Mouse (Mus musculus): ENCODE measurements around the gene Als2. TPM values are rescaled to one million over a fixed set of nuclear protein-coding genes. Genes with fewer than 3 reads are reported as not detected.

Gene Als2
- total and polyA plus RNA-seq, 2 experiments from 2014 or later, result 2.9 to 20.2 TPM

GRCm38 (mm10) chr1:59170290-59170689 lies 66.7 kb downstream of the Als2 start:
- TF ChIP-seq CTCF (IDR thresholded peaks at IDR 0.05; ENCODE audit: low read depth), result 0 out of 2 replicates have a peak, but pooled peaks have one; percentile 13
- TF ChIP-seq EP300 (IDR thresholded peaks at IDR 0.05; ENCODE audit: low read depth), result no peak
- DNase-seq (ENCODE audit: low spot score) (no peak), ATAC-seq (ENCODE audit: insufficient read depth, low read depth) (no peak)
- 74% methylated on average over 8 of the region's 8 CpGs for WGBS
- no peak overlapping the region for H3K27ac ChIP-seq (ENCODE audit: low read depth)
- H3K36me3 ChIP-seq (replicated peaks; ENCODE audit: control insufficient read depth, insufficient read depth, low read length), result peaks cover 44% of the 10 kb centered on the region
- H3K27me3 ChIP-seq (ENCODE audit: control insufficient read depth, insufficient read depth, low read length), result no peaks in the 10 kb centered on the region
- H3K9me3 ChIP-seq (replicated peaks; ENCODE audit: control insufficient read depth, low read length), result no peaks in the 10 kb centered on the region
- H3K4me3 ChIP-seq (ENCODE audit: low read depth, low read length), result no peak overlapping the region
- H3K9ac ChIP-seq (replicated peaks; ENCODE audit: low read depth, low read length), result no peak overlapping the region
- no peaks in the 10 kb centered on the region for H3K4me1 ChIP-seq (ENCODE audit: control insufficient read depth, insufficient read depth)
- H3K4me2 ChIP-seq (ENCODE audit: low read depth, low read length), result no peak overlapping the region

- Histone ChIP-seq H3K4me2 (ENCODE audit: low read depth, low read length) (no peak overlapping the region), H3K9me3 (replicated peaks; ENCODE audit: control insufficient read depth, low read length) (no peaks in the 10 kb centered on the region), H3K36me3 (replicated peaks; ENCODE audit: control insufficient read depth, insufficient read depth, low read length) (peaks cover 40% of the 10 kb centered on the region), H3K4me3 (ENCODE audit: low read depth, low read length) (no peak overlapping the region), H3K4me1 (ENCODE audit: control insufficient read depth, insufficient read depth) (no peaks in the 10 kb centered on the region), H3K27ac (ENCODE audit: low read depth) (no peak overlapping the region), H3K9ac (replicated peaks; ENCODE audit: low read depth, low read length) (no peak overlapping the region), H3K27me3 (ENCODE audit: control insufficient read depth, insufficient read depth, low read length) (no peaks in the 10 kb centered on the region)
- TF ChIP-seq CTCF (IDR thresholded peaks at IDR 0.05; ENCODE audit: low read depth) (no peak), EP300 (IDR thresholded peaks at IDR 0.05; ENCODE audit: low read depth) (no peak)
- DNase-seq (ENCODE audit: low spot score), result no peak
- WGBS, result 77% methylated on average over 6 of the region's 6 CpGs
- no peak for ATAC-seq (ENCODE audit: insufficient read depth, low read depth)
These were observed 67.4 kb downstream of the Als2 start for GRCm38 (mm10) chr1:59169586-59169985.

- H3K27me3 ChIP-seq (ENCODE audit: control insufficient read depth, insufficient read depth, low read length), result no peaks in the 10 kb centered on the region
- TF ChIP-seq CTCF (IDR thresholded peaks at IDR 0.05; ENCODE audit: low read depth), result no peak
- TF ChIP-seq EP300 (IDR thresholded peaks at IDR 0.05; ENCODE audit: low read depth), result no peak
- DNase-seq (ENCODE audit: low spot score) (no peak), ATAC-seq (ENCODE audit: insufficient read depth, low read depth) (no peak)
- H3K4me1 ChIP-seq (ENCODE audit: control insufficient read depth, insufficient read depth), result no peaks in the 10 kb centered on the region
- no peak overlapping the region for H3K4me2 ChIP-seq (ENCODE audit: low read depth, low read length)
- WGBS, result 37% methylated on average over 2 of the region's 2 CpGs
- H3K36me3 ChIP-seq (replicated peaks; ENCODE audit: control insufficient read depth, insufficient read depth, low read length), result peaks cover 47% of the 10 kb centered on the region
- no peaks in the 10 kb centered on the region for H3K9me3 ChIP-seq (replicated peaks; ENCODE audit: control insufficient read depth, low read length)
- no peak overlapping the region for H3K4me3 ChIP-seq (ENCODE audit: low read depth, low read length)
- H3K9ac ChIP-seq (replicated peaks; ENCODE audit: low read depth, low read length), result no peak overlapping the region
- no peak overlapping the region for H3K27ac ChIP-seq (ENCODE audit: low read depth)
These were observed 68.5 kb downstream of the Als2 start for GRCm38 (mm10) chr1:59168556-59168955.

- no peak overlapping the region for H3K4me3 ChIP-seq (ENCODE audit: low read depth, low read length)
- TF ChIP-seq EP300 (IDR thresholded peaks at IDR 0.05; ENCODE audit: low read depth) (no peak), CTCF (IDR thresholded peaks at IDR 0.05; ENCODE audit: low read depth) (no peak)
- no peak for ATAC-seq (ENCODE audit: insufficient read depth, low read depth)
- no peak overlapping the region for H3K4me2 ChIP-seq (ENCODE audit: low read depth, low read length)
- DNase-seq (ENCODE audit: low spot score), result no peak
- no peak overlapping the region for H3K27ac ChIP-seq (ENCODE audit: low read depth)
- H3K36me3 ChIP-seq (replicated peaks; ENCODE audit: control insufficient read depth, insufficient read depth, low read length), result peaks cover 51% of the 10 kb centered on the region
- WGBS, result 69% methylated on average over 4 of the region's 4 CpGs
- H3K27me3 ChIP-seq (ENCODE audit: control insufficient read depth, insufficient read depth, low read length), result no peaks in the 10 kb centered on the region
- no peaks in the 10 kb centered on the region for H3K9me3 ChIP-seq (replicated peaks; ENCODE audit: control insufficient read depth, low read length)
- no peak overlapping the region for H3K9ac ChIP-seq (replicated peaks; ENCODE audit: low read depth, low read length)
- H3K4me1 ChIP-seq (ENCODE audit: control insufficient read depth, insufficient read depth), result no peaks in the 10 kb centered on the region
These were observed 69.2 kb downstream of the Als2 start for GRCm38 (mm10) chr1:59167654-59168425.

- Histone ChIP-seq H3K36me3 (replicated peaks; ENCODE audit: control insufficient read depth, insufficient read depth, low read length) (peaks cover 46% of the 10 kb centered on the region), H3K9me3 (replicated peaks; ENCODE audit: control insufficient read depth, low read length) (no peaks in the 10 kb centered on the region)
- 81% methylated on average over 9 of the region's 9 CpGs for WGBS
These were observed 70.7 kb downstream of the Als2 start for GRCm38 (mm10) chr1:59166232-59166905.

More at GRCm38 (mm10) chr1:59166232-59166905, 70.7 kb downstream of the Als2 start:
- DNase-seq (ENCODE audit: low spot score), result no peak
- no peak overlapping the region for H3K9ac ChIP-seq (replicated peaks; ENCODE audit: low read depth, low read length)
- no peak overlapping the region for H3K27ac ChIP-seq (ENCODE audit: low read depth)
- H3K4me1 ChIP-seq (ENCODE audit: control insufficient read depth, insufficient read depth), result no peaks in the 10 kb centered on the region
- no peak for ATAC-seq (ENCODE audit: insufficient read depth, low read depth)
- no peak overlapping the region for H3K4me2 ChIP-seq (ENCODE audit: low read depth, low read length)
- no peak for TF ChIP-seq CTCF (IDR thresholded peaks at IDR 0.05; ENCODE audit: low read depth)
- TF ChIP-seq EP300 (IDR thresholded peaks at IDR 0.05; ENCODE audit: low read depth), result no peak
- no peaks in the 10 kb centered on the region for H3K27me3 ChIP-seq (ENCODE audit: control insufficient read depth, insufficient read depth, low read length)
- H3K4me3 ChIP-seq (ENCODE audit: low read depth, low read length), result no peak overlapping the region
